Mouse (Mus musculus): ENCODE measurements around the gene Slc2a4.
"Not testable (repeated sequence)": the region's sequence is repeated elsewhere in the genome, so short reads cannot be mapped to it uniquely, and the experiment has no call there.

Slc2a4 gene

DNA sequence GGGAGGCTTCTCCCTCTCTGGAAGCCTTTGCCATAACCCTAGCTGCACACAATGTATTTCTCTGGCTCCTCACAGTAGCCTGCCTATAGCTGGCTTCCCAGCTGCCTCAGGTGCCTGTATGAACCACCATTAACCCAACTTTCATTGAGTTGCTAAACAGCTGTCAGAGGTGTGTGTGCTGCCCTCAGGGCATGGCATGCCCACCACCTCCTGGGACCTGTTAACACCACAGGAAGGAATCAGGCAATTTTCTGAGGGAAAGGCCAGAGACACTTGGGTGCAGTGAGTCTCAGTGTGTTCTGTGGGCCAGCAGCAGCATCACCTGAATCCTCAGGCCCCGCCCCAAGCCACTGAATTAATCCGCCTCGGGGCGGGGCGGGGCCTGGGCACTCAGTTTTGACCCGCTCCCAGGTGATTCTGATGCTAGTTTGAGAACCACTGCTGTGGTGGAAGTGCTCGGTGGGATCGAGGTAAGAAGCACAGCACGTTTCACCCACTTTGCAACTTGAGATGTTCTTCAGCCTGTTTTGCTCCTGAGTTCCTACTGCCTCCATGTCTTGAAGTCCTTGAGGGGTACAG is 9.5 kb downstream of the Slc2a4 start:
- DNase-seq = no peak

DNA sequence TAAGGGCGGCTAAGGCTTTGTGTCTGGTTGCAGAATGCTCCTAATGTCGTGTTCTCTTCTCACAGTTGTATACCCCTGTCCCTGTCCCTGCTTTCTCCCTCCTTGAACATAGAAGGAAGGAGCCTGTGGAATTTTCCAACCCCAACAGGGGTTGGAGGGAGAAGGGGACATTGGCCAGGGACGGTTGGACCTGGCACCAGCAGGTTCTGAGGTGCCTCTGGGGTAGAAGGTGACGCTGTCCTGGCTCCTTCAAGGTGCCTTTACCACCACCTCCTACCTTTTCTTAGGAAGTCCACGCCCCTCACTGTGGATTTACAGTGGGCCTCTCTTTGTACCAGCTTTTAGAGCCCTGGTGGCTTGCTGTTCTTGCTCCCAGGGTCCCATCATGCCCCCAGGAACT is 10.2 kb downstream of the Slc2a4 start:
- DNase-seq = peak in 1 of 2 experiments; percentile 50

- DNase-seq = peak in 1 of 2 experiments; percentile 53
These were observed 10.6 kb downstream of the Slc2a4 start for GRCm38 (mm10) chr11:69937385-69937784.

GRCm38 (mm10) chr11:69936714-69937347 is 11.2 kb downstream of the Slc2a4 start:
- peak; percentile 49 to 71 for DNase-seq

DNA sequence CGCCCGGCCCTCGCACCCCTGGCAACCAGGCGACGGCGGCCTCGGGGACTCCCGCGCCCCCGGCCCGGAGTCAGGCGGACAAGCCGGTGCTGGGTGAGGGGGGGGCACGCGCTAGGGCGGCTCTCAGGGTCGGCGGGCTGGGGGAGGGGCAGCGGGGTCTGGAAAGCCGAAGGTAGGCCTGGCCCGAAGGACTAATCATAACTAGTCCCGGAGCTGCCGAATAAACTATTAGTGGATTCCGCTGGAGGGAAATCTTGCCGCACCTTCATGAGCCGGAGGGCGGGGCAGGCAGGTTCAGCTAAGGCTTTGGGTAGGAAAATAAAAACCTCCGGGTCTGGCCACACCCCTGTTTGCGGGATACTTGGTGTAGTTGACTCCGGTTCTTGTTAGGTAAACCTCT is 11.8 kb downstream of the Slc2a4 start:
- DNase-seq = peak; percentile 43 to 53

- peak; percentile 88 to 90 for DNase-seq
These were observed 12.7 kb downstream of the Slc2a4 start, which contains the start of gene Ybx2 for GRCm38 (mm10) chr11:69935137-69935879. TSS of gene Ybx2 (plus strand) at chr11:69935796.

DNA sequence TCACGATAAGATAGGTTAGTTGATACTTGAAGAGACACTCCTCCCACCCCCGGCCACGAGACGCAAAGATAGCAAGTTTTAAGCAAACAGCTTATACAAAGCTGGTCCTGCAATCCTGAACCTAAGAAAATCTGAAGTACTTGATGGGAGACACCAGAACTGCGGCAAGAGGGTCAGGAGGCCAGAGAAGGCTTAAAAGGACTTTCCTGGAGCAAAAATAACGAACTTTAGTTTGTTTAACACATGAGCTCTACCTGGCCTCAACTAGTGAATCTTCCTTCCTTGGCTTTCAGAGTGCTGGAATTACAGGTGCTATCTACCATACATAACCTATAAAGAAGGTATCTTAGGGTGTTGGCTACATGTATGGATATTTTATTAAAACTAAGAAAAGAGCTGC is 13.3 kb downstream of the Slc2a4 start:
- no peak for DNase-seq

DNA sequence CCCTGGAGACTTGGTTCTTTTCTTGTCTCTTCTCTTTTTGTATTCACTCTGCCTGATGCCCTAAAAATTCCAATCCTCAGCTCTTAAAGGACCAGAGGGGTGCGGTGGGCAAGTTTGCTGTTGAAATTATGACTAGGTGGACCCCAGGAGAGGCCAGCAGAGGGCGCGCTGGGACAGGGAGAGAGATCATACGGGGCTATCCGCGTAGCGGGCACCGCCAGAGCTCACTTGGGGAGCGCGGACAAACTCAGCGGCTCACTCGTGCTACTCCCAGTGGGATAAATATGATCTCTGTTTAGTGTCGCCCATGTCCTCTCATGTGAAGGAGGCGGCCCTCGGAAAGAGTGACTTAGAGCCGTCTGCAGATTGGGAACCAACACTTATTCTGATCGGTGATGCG is 13.8 kb downstream of the Slc2a4 start:
- DNase-seq = peak; percentile 81 to 91

- DNase-seq = no peak
These were observed 14.9 kb downstream of the Slc2a4 start for GRCm38 (mm10) chr11:69933066-69933465.

DNA sequence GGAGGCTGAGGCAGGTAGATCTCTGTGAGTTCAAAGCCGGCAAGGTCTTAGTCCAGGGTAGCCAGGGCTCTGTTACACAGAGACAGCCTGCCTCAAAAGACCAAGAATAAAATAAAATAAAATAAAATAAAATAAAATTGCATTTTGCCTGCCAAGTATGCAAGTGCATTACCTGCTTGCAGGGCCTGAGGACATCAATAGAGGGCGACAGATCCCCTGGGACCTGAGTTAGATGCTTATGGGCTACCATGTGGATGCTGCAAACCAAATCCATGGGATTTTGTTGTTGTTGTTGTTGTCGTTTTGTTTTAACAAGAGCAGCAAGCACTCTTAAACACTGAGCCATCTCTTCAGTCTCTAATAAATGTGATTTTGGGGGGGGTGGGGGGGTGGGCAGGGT is 15.7 kb downstream of the Slc2a4 start:
- DNase-seq = no peak

- no peak for DNase-seq
These were observed 16.2 kb downstream of the Slc2a4 start for GRCm38 (mm10) chr11:69931769-69932168.

- no peak for DNase-seq
These were observed 16.9 kb downstream of the Slc2a4 start for GRCm38 (mm10) chr11:69930967-69931537.

DNA sequence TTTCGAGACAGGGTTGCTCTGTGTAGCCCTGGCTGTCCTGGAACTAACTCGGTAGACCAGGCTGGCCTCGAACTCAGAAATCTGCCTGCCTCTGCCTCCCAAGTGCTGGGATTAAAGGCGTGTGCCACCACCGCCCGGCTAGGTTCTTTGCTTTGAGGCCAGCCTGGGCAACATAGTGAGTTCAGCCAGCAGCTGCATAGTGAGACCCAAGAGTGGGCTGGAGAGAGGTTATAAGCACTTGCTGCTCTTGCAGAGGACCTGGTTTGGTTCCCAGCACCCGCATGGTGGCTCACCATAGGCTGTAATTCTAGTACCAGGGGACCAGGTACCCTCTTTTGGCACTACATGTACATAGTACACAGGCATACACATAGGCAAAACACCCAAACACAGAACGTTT is 17.8 kb downstream of the Slc2a4 start:
- DNase-seq = not testable (repeated sequence)

- no peak for DNase-seq
These were observed 18.3 kb downstream of the Slc2a4 start for GRCm38 (mm10) chr11:69929712-69930111.

DNA sequence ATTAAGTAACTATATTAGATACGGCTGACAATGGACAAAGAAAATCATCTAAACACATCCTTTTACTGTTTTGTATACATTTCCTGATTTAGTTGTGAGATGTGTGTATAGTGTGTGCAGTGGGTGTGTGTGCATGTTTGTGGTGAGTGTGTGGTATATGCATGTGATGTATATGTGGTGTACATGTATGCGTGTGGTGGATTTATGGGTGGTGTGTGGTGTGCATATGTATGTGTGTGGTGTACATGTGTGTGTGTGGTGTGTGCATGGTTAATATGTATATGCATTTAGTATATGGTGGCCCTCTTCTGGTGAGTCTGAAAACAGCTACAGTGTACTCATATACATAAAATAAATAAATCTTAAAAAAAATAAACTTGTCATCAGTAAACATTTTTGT is 20.5 kb downstream of the Slc2a4 start:
- DNase-seq = no peak

GRCm38 (mm10) chr11:69922796-69923195 is 25.2 kb downstream of the Slc2a4 start:
- DNase-seq = no peak

GRCm38 (mm10) chr11:69922012-69922756 is 25.8 kb downstream of the Slc2a4 start:
- DNase-seq = no peak

GRCm38 (mm10) chr11:69921114-69922011 is 26.6 kb downstream of the Slc2a4 start, which contains the start of gene Eif5a:
TSS of gene Eif5a (minus strand) at chr11:69921958.
- peak; percentile 100 for DNase-seq

- DNase-seq = no peak
These were observed 27.5 kb downstream of the Slc2a4 start for GRCm38 (mm10) chr11:69920266-69921031.

- peak; percentile 84 to 88 for DNase-seq
These were observed 28.2 kb downstream of the Slc2a4 start for GRCm38 (mm10) chr11:69919661-69920265.

All from kidney, adult 8-10 months (tissue).